Mouse (Mus musculus) CH12.LX (cell line): Measurements from ENCODE around the gene Dhx16. TPM values are rescaled to one million over a fixed set of nuclear protein-coding genes. Genes with fewer than 3 reads are reported as not detected.

Experiments
- DNase-seq: peaks from one replicate; pipeline ENCODE4 v3.0.0-alpha.2; 2013; ENCODE audit errors: extremely low read depth
- H3K27ac ChIP-seq: 2 replicates; pipeline ENCODE4 v1.5.1; 2012; ENCODE audit warnings: low read depth, mild to moderate bottlenecking, control low read depth, moderate library complexity; ENCODE audit not compliant: insufficient read depth
- H3K27me3 ChIP-seq: replicated peaks from 2 replicates; pipeline ENCODE3; 2012; ENCODE audit warnings: inconsistent platforms
- H3K36me3 ChIP-seq, 2 experiments: replicated peaks in 1 of 2; 2 replicates each; pipeline versions ENCODE3 to v1.6.1; 2012; ENCODE audit warnings: inconsistent platforms in 1 of 2, low read length in 1 of 2, mild to moderate bottlenecking in 1 of 2, mixed read lengths in 1 of 2, moderate library complexity in 1 of 2; ENCODE audit not compliant: control insufficient read depth in 1 of 2, insufficient read depth in 1 of 2
- H3K4me1 ChIP-seq, 2 experiments: 2 replicates each; pipeline ENCODE4 v1.6.1; 2012; ENCODE audit warnings: inconsistent platforms in 1 of 2, moderate library complexity in 1 of 2; ENCODE audit not compliant: insufficient read depth in 2 of 2, control insufficient read depth in 1 of 2
- H3K4me2 ChIP-seq: 2 replicates; pipeline ENCODE4 v1.6.1; 2012; ENCODE audit warnings: low read depth, mild to moderate bottlenecking, control low read depth; ENCODE audit not compliant: poor library complexity, insufficient read depth, severe bottlenecking
- H3K4me3 ChIP-seq, 3 experiments: fragments of 150-350 bp in 1 of 3; sonication (generic) in 1 of 3; replicated peaks in 1 of 3; 2 replicates each; pipeline versions ENCODE3 to v1.5.1; 2011 to 2012; ENCODE audit warnings: low read depth in 2 of 3, low read length in 2 of 3, mild to moderate bottlenecking in 2 of 3, moderate library complexity in 2 of 3, control low read depth in 1 of 3, improper control_type of control experiment in 1 of 3, inconsistent platforms in 1 of 3, mixed read lengths in 1 of 3; ENCODE audit not compliant: poor library complexity in 1 of 3
- H3K79me2 ChIP-seq: replicated peaks from 2 replicates; pipeline ENCODE4 v1.6.1; 2012; ENCODE audit warnings: mild to moderate bottlenecking, moderate library complexity; ENCODE audit not compliant: control insufficient read depth, poor library complexity, insufficient read depth, severe bottlenecking; ENCODE audit errors: extremely low read depth
- H3K9ac ChIP-seq: 2 replicates; pipeline ENCODE4 v1.6.1; 2012; ENCODE audit warnings: low read depth, mild to moderate bottlenecking, control low read depth, moderate library complexity; ENCODE audit not compliant: insufficient read depth
- H3K9me3 ChIP-seq: replicated peaks from 2 replicates; pipeline ENCODE3; 2012; ENCODE audit warnings: low read length, inconsistent platforms, mixed read lengths
- IRF4 ChIP-seq: IDR thresholded peaks from 2 replicates; pipeline ENCODE4 v1.6.1; 2014; ENCODE audit warnings: low read depth, mild to moderate bottlenecking, inconsistent platforms, low read length, improper control_type of control experiment
- JUN ChIP-seq: IDR thresholded peaks from 2 replicates; pipeline ENCODE4 v1.6.1; 2011; ENCODE audit warnings: low read depth, mild to moderate bottlenecking, low read length, improper control_type of control experiment, moderate library complexity; ENCODE audit not compliant: insufficient read depth
- KAT2A ChIP-seq: IDR thresholded peaks from 2 replicates; pipeline ENCODE4 v1.6.1; 2012; ENCODE audit warnings: low read length, improper control_type of control experiment, inconsistent platforms; ENCODE audit not compliant: insufficient replicate concordance
- MAX ChIP-seq: IDR thresholded peaks from 2 replicates; pipeline ENCODE4 v1.6.1; 2011; ENCODE audit warnings: low read length, improper control_type of control experiment
- MAZ ChIP-seq: IDR thresholded peaks from 2 replicates; pipeline ENCODE4 v1.6.1; 2012; ENCODE audit warnings: low read depth, mild to moderate bottlenecking, inconsistent platforms, low read length, improper control_type of control experiment, moderate library complexity
- MYC ChIP-seq: IDR thresholded peaks from 2 replicates; pipeline ENCODE4 v1.6.1; 2011; ENCODE audit warnings: low read depth, mild to moderate bottlenecking, improper control_type of control experiment, low read length
- NELFE ChIP-seq: IDR thresholded peaks from 2 replicates; pipeline ENCODE4 v1.6.1; 2011; ENCODE audit warnings: low read depth, low read length, improper control_type of control experiment
- PAX5 ChIP-seq: IDR thresholded peaks from 2 replicates; pipeline ENCODE4 v1.6.1; 2012; ENCODE audit warnings: low read length, inconsistent platforms, mixed read lengths
- RAD21 ChIP-seq: IDR thresholded peaks from 2 replicates; pipeline ENCODE4 v1.6.1; 2011; ENCODE audit warnings: low read depth, mild to moderate bottlenecking, low read length, improper control_type of control experiment, moderate library complexity
- SMC3 ChIP-seq: IDR thresholded peaks from 2 replicates; pipeline ENCODE4 v1.6.1; 2011; ENCODE audit warnings: low read depth, low read length, improper control_type of control experiment
- TBP ChIP-seq: conservative IDR thresholded peaks from 2 replicates; pipeline ENCODE4 v1.6.1; 2011; ENCODE audit warnings: low read depth, low read length, improper control_type of control experiment
- TCF12 ChIP-seq: IDR thresholded peaks from 2 replicates; pipeline ENCODE4 v1.6.1; 2014; ENCODE audit warnings: low read depth, mild to moderate bottlenecking, inconsistent platforms, low read length, improper control_type of control experiment
- UBTF ChIP-seq: IDR thresholded peaks from 2 replicates; pipeline ENCODE4 v1.6.1; 2012; ENCODE audit warnings: low read depth, mild to moderate bottlenecking, inconsistent platforms, low read length, improper control_type of control experiment, moderate library complexity
- USF2 ChIP-seq: conservative IDR thresholded peaks from 2 replicates; pipeline ENCODE4 v1.6.1; 2011; ENCODE audit warnings: low read depth, low read length, improper control_type of control experiment
- ZKSCAN1 ChIP-seq: IDR thresholded peaks from 2 replicates; pipeline ENCODE4 v1.6.1; 2012; ENCODE audit warnings: low read depth, inconsistent platforms, low read length, improper control_type of control experiment, borderline replicate concordance
- ZMIZ1 ChIP-seq: IDR thresholded peaks from 2 replicates; pipeline ENCODE4 v1.6.1; 2012; ENCODE audit warnings: low read depth, mild to moderate bottlenecking, inconsistent platforms, low read length, improper control_type of control experiment
- ZNF384 ChIP-seq: IDR thresholded peaks from 2 replicates; pipeline ENCODE4 v1.6.1; 2012; ENCODE audit warnings: low read depth, low read length, improper control_type of control experiment, inconsistent platforms
- dilution Hi-C: fragments of 300-500 bp; cut with MboI; formaldehyde crosslinking; loops from 2 replicates; pipeline ENCODE4 v1.14.3; 2020; ENCODE audit warnings: low sequenced_read_pairs; ENCODE audit not compliant: extremely low pct_unique_long_range_greater_than_20kb, extremely low pct_ligation_motif_present
- in situ Hi-C: fragments of 300-500 bp; cut with MboI; formaldehyde crosslinking; loops from 3 replicates; pipeline ENCODE4 v1.14.3; 2019; ENCODE audit warnings: low sequenced_read_pairs, low pct_ligation_motif_present, low pct_unique_long_range_greater_than_20kb, mixed read lengths
- polyA plus RNA-seq: library from polyadenylated mRNA; unstranded; fragments of >175 nt; gene quantifications from 2 replicates; pipeline ENCODE4 v1.2.1, GENCODE M21; 2012; ENCODE audit warnings: low read depth; ENCODE audit not compliant: insufficient read length
- total RNA-seq, 2 experiments: library from RNA; depleted of rRNA; stranded (reverse); fragments of 300-350 nt in 1 of 2; fragments of >200 nt in 1 of 2; gene quantifications; 2 replicates each; pipeline ENCODE4 v1.2.3; 2012 to 2014

Gene Dhx16
- total and polyA plus RNA-seq, 3 experiments, result 74.8 to 107 (median 75.3) TPM

GRCm38 (mm10) chr17:35900636-35901035 lies 21.0 kb downstream of the Dhx16 start:
- H3K27me3 ChIP-seq, result no peaks in the 10 kb centered on the region
- no peak overlapping the region for H3K4me2 ChIP-seq
- TF ChIP-seq KAT2A, result no peak
- TF ChIP-seq RAD21, result no peak
- no peak for TF ChIP-seq IRF4
- no peak for TF ChIP-seq ZNF384
- no peak for TF ChIP-seq TCF12
- no peak for TF ChIP-seq UBTF
- TF ChIP-seq SMC3, result no peak
- no peak for TF ChIP-seq PAX5
- DNase-seq, result no peak
- no peak overlapping the region for H3K9ac ChIP-seq
- H3K79me2 ChIP-seq, result peaks cover 6% of the 10 kb centered on the region
- no peaks in the 10 kb centered on the region for H3K9me3 ChIP-seq
- no peak overlapping the region for H3K4me3 ChIP-seq
- dilution Hi-C loops (no loop called here), in situ Hi-C loops (no loop called here)
- no peak overlapping the region for H3K27ac ChIP-seq
- peaks cover 18 to 58% of the 10 kb centered on the region in 2 experiments for H3K36me3 ChIP-seq
- peaks cover 5 to 23% of the 10 kb centered on the region in 2 experiments for H3K4me1 ChIP-seq

- Histone ChIP-seq H3K4me3 (no peak overlapping the region), H3K9ac (no peak overlapping the region), H3K36me3 (peaks cover 25 to 78% of the 10 kb centered on the region in 2 experiments), H3K4me1 (peaks cover 0 to 12% of the 10 kb centered on the region in 2 experiments; a peak in 3 of 4 replicates), H3K27me3 (no peaks in the 10 kb centered on the region), H3K27ac (no peak overlapping the region), H3K4me2 (no peak overlapping the region), H3K79me2 (no peaks in the 10 kb centered on the region), H3K9me3 (no peaks in the 10 kb centered on the region)
- dilution Hi-C loops, result no loop called here
- no peak for TF ChIP-seq MYC
- no peak for TF ChIP-seq ZMIZ1
- no peak for TF ChIP-seq MAZ
- TF ChIP-seq KAT2A, result no peak
- TF ChIP-seq ZKSCAN1, result no peak
- TF ChIP-seq NELFE, result no peak
- no peak for TF ChIP-seq TBP
- no peak for TF ChIP-seq JUN
- TF ChIP-seq MAX, result no peak
- no peak for TF ChIP-seq RAD21
- no peak for TF ChIP-seq PAX5
- no peak for TF ChIP-seq SMC3
- TF ChIP-seq USF2, result no peak
- in situ Hi-C loops, result no loop called here
- no peak for DNase-seq
These were observed 23.8 kb downstream of the Dhx16 start for GRCm38 (mm10) chr17:35903343-35903991.
